Mouse (Mus musculus): ENCODE measurements around the gene Enthd1.

Enthd1 gene

GRCm38 (mm10) chr15:80485601-80486000 lies 79.4 kb downstream of the Enthd1 start:
- DNase-seq (ENCODE audit: low spot score) = no peak

- no peak for DNase-seq (ENCODE audit: low spot score)
These were observed 81.8 kb downstream of the Enthd1 start for GRCm38 (mm10) chr15:80483041-80483705.

GRCm38 (mm10) chr15:80482348-80482747 lies 82.6 kb downstream of the Enthd1 start:
- DNase-seq (ENCODE audit: low spot score) = no peak

GRCm38 (mm10) chr15:80474429-80475002 lies 90.4 kb downstream of the Enthd1 start:
- DNase-seq (ENCODE audit: low spot score) = no peak

- no peak for DNase-seq (ENCODE audit: low spot score)
These were observed 97.1 kb downstream of the Enthd1 start for GRCm38 (mm10) chr15:80467876-80468275.

GRCm38 (mm10) chr15:80462106-80462505 lies 102.8 kb downstream of the Enthd1 start:
- no peak for DNase-seq (ENCODE audit: low spot score)

GRCm38 (mm10) chr15:80461446-80461845 lies 103.5 kb downstream of the Enthd1 start:
- no peak for DNase-seq (ENCODE audit: low spot score)

GRCm38 (mm10) chr15:80460011-80460410 lies 104.9 kb downstream of the Enthd1 start:
- no peak for DNase-seq (ENCODE audit: low spot score)

GRCm38 (mm10) chr15:80457984-80458383 lies 107.0 kb downstream of the Enthd1 start:
- DNase-seq (ENCODE audit: low spot score) = no peak

GRCm38 (mm10) chr15:80454486-80454885 lies 110.5 kb downstream of the Enthd1 start:
- DNase-seq (ENCODE audit: low spot score) = no peak

- no peak for DNase-seq (ENCODE audit: low spot score)
These were observed 112.5 kb downstream of the Enthd1 start for GRCm38 (mm10) chr15:80452425-80452824.

- no peak for DNase-seq (ENCODE audit: low spot score)
These were observed 118.8 kb downstream of the Enthd1 start for GRCm38 (mm10) chr15:80445956-80446687.

GRCm38 (mm10) chr15:80440195-80440594 lies 124.8 kb downstream of the Enthd1 start:
- no peak for DNase-seq (ENCODE audit: low spot score)

GRCm38 (mm10) chr15:80438423-80438822 lies 126.5 kb downstream of the Enthd1 start:
- DNase-seq (ENCODE audit: low spot score) = no peak

- DNase-seq (ENCODE audit: low spot score) = no peak
These were observed 127.0 kb downstream of the Enthd1 start for GRCm38 (mm10) chr15:80437996-80438395.

- no peak for DNase-seq (ENCODE audit: low spot score)
These were observed 128.0 kb downstream of the Enthd1 start for GRCm38 (mm10) chr15:80436961-80437360.

GRCm38 (mm10) chr15:80430324-80430723 lies 134.6 kb downstream of the Enthd1 start:
- DNase-seq (ENCODE audit: low spot score) = no peak

- no peak for DNase-seq (ENCODE audit: low spot score)
These were observed 146.8 kb downstream of the Enthd1 start for GRCm38 (mm10) chr15:80418146-80418545.

- no peak for DNase-seq (ENCODE audit: low spot score)
These were observed 147.9 kb downstream of the Enthd1 start for GRCm38 (mm10) chr15:80417066-80417465.

- no peak for DNase-seq (ENCODE audit: low spot score)
These were observed 149.8 kb downstream of the Enthd1 start for GRCm38 (mm10) chr15:80415132-80415531.

- no peak for DNase-seq (ENCODE audit: low spot score)
These were observed 150.8 kb downstream of the Enthd1 start for GRCm38 (mm10) chr15:80413988-80414721.

GRCm38 (mm10) chr15:80413070-80413469 lies 151.9 kb downstream of the Enthd1 start:
- DNase-seq (ENCODE audit: low spot score) = no peak

- no peak for DNase-seq (ENCODE audit: low spot score)
These were observed 154.3 kb downstream of the Enthd1 start for GRCm38 (mm10) chr15:80410661-80411060.
